ENCODE assay signal across 21 mouse cellular contexts in genomic region chr12:70929781-70930180, GRCm38 (mm10). TPM values are rescaled to one million over a fixed set of nuclear protein-coding genes. Genes with fewer than 3 reads are reported as not detected.
DNase-seq lines count a peak whose midpoint lies in the region; ATAC-seq lines count a peak whose summit lies in the region.
"Had no signal": no experiment of that assay in that cellular context is flagged by ENCODE, and none has a peak within 500 bp of the region (broad histone marks: within the 10 kb centered on the region; RNA-seq: fewer than 3 reads in every experiment).

No protein-coding gene starts in this region.

- no peaks in the 10 kb centered on the region for H3K27me3 ChIP-seq in midbrain, embryonic 15.5 days (replicated peaks)
- H3K27me3 ChIP-seq: embryonic facial prominence, embryonic 13.5 days; embryonic facial prominence, embryonic 15.5 days; forebrain, embryonic 12.5 days had no signal

- ATAC-seq in CD4-positive, CD25-positive, alpha-beta regulatory T cell, adult 4 months, result peak; percentile 47
- ATAC-seq in midbrain, embryonic 15.5 days (replicated peaks), result no peak
- ATAC-seq: activated CD4-positive, CD25-positive, alpha-beta regulatory T cell, adult 4 months; forebrain, embryonic 14.5 days; forebrain, embryonic 16.5 days had no signal

- no peak overlapping the region for H3K4me3 ChIP-seq in midbrain, embryonic 15.5 days
- H3K4me3 ChIP-seq: embryonic facial prominence, embryonic 13.5 days; embryonic facial prominence, embryonic 15.5 days; erythroblast, embryonic 14.5 days; forebrain, embryonic 10.5 days; forebrain, embryonic 12.5 days had no signal

- no peak overlapping the region for H3K9ac ChIP-seq in midbrain, embryonic 15.5 days
- H3K9ac ChIP-seq: embryonic facial prominence, embryonic 13.5 days; embryonic facial prominence, embryonic 15.5 days; forebrain, embryonic 12.5 days had no signal

- WGBS in midbrain, embryonic 15.5 days, result 84% methylated on average over 4 of the region's 4 CpGs

- no peak overlapping the region for H3K27ac ChIP-seq in midbrain, embryonic 15.5 days
- H3K27ac ChIP-seq: embryonic facial prominence, embryonic 13.5 days; embryonic facial prominence, embryonic 15.5 days; forebrain, embryonic 10.5 days; forebrain, embryonic 12.5 days had no signal

- no peaks in the 10 kb centered on the region for H3K36me3 ChIP-seq in midbrain, embryonic 15.5 days (replicated peaks)
- H3K36me3 ChIP-seq: embryonic facial prominence, embryonic 13.5 days; embryonic facial prominence, embryonic 15.5 days; forebrain, embryonic 10.5 days; forebrain, embryonic 12.5 days had no signal

- H3K9me3 ChIP-seq in midbrain, embryonic 15.5 days, result no peaks in the 10 kb centered on the region
- H3K9me3 ChIP-seq: embryonic facial prominence, embryonic 15.5 days; forebrain, embryonic 12.5 days had no signal

- DNase-seq in CD4-positive, CD25-positive, alpha-beta regulatory T cell, adult 2 months (ENCODE audit: low read depth, low spot score), result peak; percentile 39
- peak; percentile 60 for DNase-seq in naive thymus-derived CD4-positive, alpha-beta T cell, adult 2 months (ENCODE audit: low read depth)
- no peak for DNase-seq in spleen, postnatal 14 days (ENCODE audit: low spot score in 2 of 2)
- DNase-seq: adrenal gland, adult 8-10 months; adrenal gland, postnatal 14 days; adrenal gland, postnatal 36 days; cerebellum, adult 11-12 months; cerebellum, adult 2 months; cerebellum, adult 9-10 months; cerebellum, postnatal 10 days; cerebellum, postnatal 25 days had no signal

- H3K4me2 ChIP-seq in midbrain, embryonic 15.5 days, result no peak overlapping the region
- H3K4me2 ChIP-seq: embryonic facial prominence, embryonic 13.5 days; embryonic facial prominence, embryonic 15.5 days; forebrain, embryonic 12.5 days had no signal

- no peaks in the 10 kb centered on the region for H3K4me1 ChIP-seq in midbrain, embryonic 15.5 days
- H3K4me1 ChIP-seq: embryonic facial prominence, embryonic 13.5 days; embryonic facial prominence, embryonic 15.5 days; forebrain, embryonic 10.5 days; forebrain, embryonic 12.5 days had no signal

RNA-seq across cellular contexts. Expression of gene Actr10, which starts 7.9 kb away (rescaled TPM):
- polyA plus RNA-seq in CD4-positive, CD25-positive, alpha-beta regulatory T cell, adult 4 months (2017; shearing (Covaris generic)), result 100 to 1,000 TPM; 223 to 263 TPM
- polyA plus RNA-seq in midbrain, embryonic 15.5 days (2015; fragmentation: Nextera tagmentation; extraction: Ambion mirVana), result 180 and 195 TPM in 2 replicates

RNA-seq across cellular contexts. Expression of gene Psma3, which starts 44.6 kb away (rescaled TPM):
- 100 to 1,000 TPM; 319 to 401 TPM for polyA plus RNA-seq in CD4-positive, CD25-positive, alpha-beta regulatory T cell, adult 4 months (2017; shearing (Covaris generic))
- polyA plus RNA-seq in midbrain, embryonic 15.5 days (2015; fragmentation: Nextera tagmentation; extraction: Ambion mirVana), result 495 and 513 TPM in 2 replicates

Comparison
In these comparisons a context has a peak if more than half of its experiments do, and no peak if none do; other contexts are left out.
1. DNase-seq: peak in CD4-positive, CD25-positive, alpha-beta regulatory T cell, adult 2 months (single experiment) and naive thymus-derived CD4-positive, alpha-beta T cell, adult 2 months (single experiment); none in spleen, postnatal 14 days (0 of 2).